Comparison of ENCODE assay signal across 7 mouse cellular contexts in genomic region chr7:81343831-81344230, GRCm38 (mm10). TPM values are rescaled to one million over a fixed set of nuclear protein-coding genes. Genes with fewer than 3 reads are reported as not detected.
DNase-seq lines count a peak whose midpoint lies in the region; ATAC-seq lines count a peak whose summit lies in the region.

No protein-coding gene starts in this region.

- peak; percentile 14 for DNase-seq in spleen, adult 12 weeks (ENCODE audit: low spot score)
- DNase-seq in spleen, postnatal 14 days (ENCODE audit: low spot score in 2 of 2): no peak
- no peak for DNase-seq in embryo, embryonic 10.5 days (ENCODE audit: low spot score)
- DNase-seq in left cerebral cortex, postnatal 36 days (ENCODE audit: low spot score in 2 of 2): no peak

- H3K9me3 ChIP-seq in limb, embryonic 12.5 days: no peaks in the 10 kb centered on the region; the same call in 1 of the 2 replicates
- no peaks in the 10 kb centered on the region for H3K9me3 ChIP-seq in stomach, embryonic 14.5 days (ENCODE audit: control insufficient read depth, low read depth, low read length)

- peaks cover 21% of the 10 kb centered on the region for H3K4me1 ChIP-seq in limb, embryonic 12.5 days (replicated peaks)
- peaks cover 12% of the 10 kb centered on the region for H3K4me1 ChIP-seq in stomach, embryonic 14.5 days (ENCODE audit: control insufficient read depth, insufficient read depth, low read length)

- H3K4me2 ChIP-seq in limb, embryonic 12.5 days: peak overlapping the region; percentile 98
- peak overlapping the region; percentile 90 for H3K4me2 ChIP-seq in stomach, embryonic 14.5 days (replicated peaks; ENCODE audit: low read depth, low read length)

- no peak overlapping the region for H3K27ac ChIP-seq in limb, embryonic 12.5 days
- no peak overlapping the region for H3K27ac ChIP-seq in stomach, embryonic 14.5 days (ENCODE audit: low read length)

- H3K27me3 ChIP-seq in limb, embryonic 12.5 days: no peaks in the 10 kb centered on the region; the same call in 1 of the 2 replicates
- no peaks in the 10 kb centered on the region for H3K27me3 ChIP-seq in stomach, embryonic 14.5 days (ENCODE audit: control insufficient read depth, insufficient read depth, low read length)

- WGBS in limb, embryonic 12.5 days: 11% methylated on average over 10 of the region's 10 CpGs
- WGBS in stomach, embryonic 14.5 days: 10% methylated on average over 10 of the region's 10 CpGs

- intact Hi-C loops in left cerebral cortex, postnatal 36 days (cut with DNase I): loop anchor here (2.0 kb wide), 1 partner anchor 131 kb away; the partner anchor contains the start of gene Pde8a

- ATAC-seq in erythroid progenitor cell, adult 5-6 weeks (replicated peaks; ENCODE audit: low FRiP score, poor library complexity, severe bottlenecking): peak; percentile 37; the same call in 1 of the 2 replicates
- no peak for ATAC-seq in limb, embryonic 12.5 days (ENCODE audit: insufficient number of reproducible peaks, insufficient read depth, low FRiP score, low TSS enrichment, low read depth)
- ATAC-seq in stomach, embryonic 14.5 days (ENCODE audit: insufficient number of reproducible peaks, insufficient read depth, low FRiP score, low read depth): no peak

- peaks cover 52% of the 10 kb centered on the region for H3K36me3 ChIP-seq in limb, embryonic 12.5 days
- H3K36me3 ChIP-seq in stomach, embryonic 14.5 days (ENCODE audit: control insufficient read depth, insufficient read depth, low read length): peaks cover 40% of the 10 kb centered on the region

- H3K4me3 ChIP-seq in limb, embryonic 12.5 days (replicated peaks): peak overlapping the region; percentile 97
- peak overlapping the region; percentile 90 for H3K4me3 ChIP-seq in stomach, embryonic 14.5 days (ENCODE audit: low read depth, low read length)

- peak overlapping the region; percentile 99 for H3K9ac ChIP-seq in limb, embryonic 12.5 days (replicated peaks)
- H3K9ac ChIP-seq in stomach, embryonic 14.5 days (replicated peaks; ENCODE audit: low read depth, low read length): peak overlapping the region; percentile 96

RNA-seq across cellular contexts. Expression of gene Rps17, which starts 1.2 kb away (rescaled TPM):
- 680 and 1,163 TPM in 2 replicates for total RNA-seq in erythroid progenitor cell, adult 5-6 weeks (2015; ENCODE audit: low replicate concordance)
- 771 and 878 TPM in 2 replicates for total RNA-seq in erythroid progenitor cell, adult 5-6 weeks (2017; ENCODE audit: low replicate concordance)
- polyA plus RNA-seq in limb, embryonic 12.5 days (2016; fragmentation: Nextera tagmentation; extraction: Ambion mirVana): 1,248 and 1,281 TPM in 2 replicates
- 1,419 and 1,515 TPM in 2 replicates for polyA plus RNA-seq in stomach, embryonic 14.5 days (2014; fragmentation: Nextera tagmentation; extraction: Ambion mirVana)
- 100 to 1,000 TPM; 469 to 487 TPM for total RNA-seq in left cerebral cortex, postnatal 36 days (2021)
